Mouse (Mus musculus) megakaryocyte progenitor cell, adult 5-6 weeks (primary cell): ENCODE measurements around the gene Pdzrn3. TPM values are rescaled to one million over a fixed set of nuclear protein-coding genes. Genes with fewer than 3 reads are reported as not detected.

Experiments
- ATAC-seq: replicated peaks from 2 replicates; pipeline ENCODE4 v1.8.0; 2016; ENCODE audit warnings: mild to moderate bottlenecking, moderate TSS enrichment, inconsistent platforms; ENCODE audit not compliant: poor library complexity
- total RNA-seq, 2 experiments: library from RNA; stranded (forward) in 1 of 2; stranded (reverse) in 1 of 2; fragments of 157-497, 149-512 nt in 1 of 2; fragments of 200-1000 nt in 1 of 2; gene quantifications; 2 replicates each; pipeline versions ENCODE4 v1.2.3 to v1.2.4; 2015 to 2017

Gene Pdzrn3
- total RNA-seq, 2 experiments from 2014 or later = 0.08 TPM; not detected in 1

DNA sequence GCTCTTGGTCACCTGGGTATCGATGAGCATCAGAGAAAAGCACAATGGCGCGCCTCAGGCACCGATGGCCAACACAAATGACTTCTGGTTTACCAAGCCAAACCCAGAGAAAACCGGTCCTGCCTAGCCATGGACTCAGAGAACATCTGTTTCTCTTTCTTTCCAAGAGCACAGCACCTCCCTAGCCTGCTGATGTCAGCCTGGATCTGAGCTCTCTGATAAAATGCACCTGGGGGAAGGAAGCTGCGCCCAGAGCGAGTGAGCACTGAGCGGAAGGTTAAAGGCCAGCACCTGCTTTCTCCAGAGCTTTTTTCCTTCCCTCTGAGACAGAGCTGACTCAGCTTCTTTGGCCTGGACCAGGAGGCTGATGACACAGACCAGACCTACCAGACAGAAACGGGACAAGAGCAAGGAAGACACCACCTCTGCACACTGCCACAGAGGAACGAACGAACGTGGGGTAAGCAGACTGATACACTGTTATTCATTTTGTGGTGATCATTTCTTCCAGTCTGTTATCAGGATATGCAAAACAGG is 84.6 kb downstream of the Pdzrn3 start:
- no peak; the same call in 1 of the 2 replicates for ATAC-seq

DNA sequence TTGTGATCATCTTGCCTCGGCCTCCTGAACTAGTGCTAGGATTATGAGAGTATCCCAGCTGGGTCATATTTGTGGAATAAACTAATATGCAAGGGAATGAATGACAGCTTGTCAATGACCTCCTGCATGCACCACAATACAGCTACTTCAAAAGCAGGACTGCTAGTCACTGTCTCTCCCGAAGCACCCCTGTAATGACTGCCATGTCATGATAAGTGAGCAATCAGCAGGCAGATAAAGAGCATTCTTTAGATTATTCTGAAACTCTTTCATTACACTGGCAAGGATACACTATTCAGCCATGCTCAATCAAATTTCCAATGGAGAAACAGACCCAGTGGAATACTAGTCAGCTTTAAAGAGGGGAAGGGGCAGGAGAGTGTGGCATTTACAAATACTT is 85.8 kb downstream of the Pdzrn3 start:
- no peak for ATAC-seq

DNA sequence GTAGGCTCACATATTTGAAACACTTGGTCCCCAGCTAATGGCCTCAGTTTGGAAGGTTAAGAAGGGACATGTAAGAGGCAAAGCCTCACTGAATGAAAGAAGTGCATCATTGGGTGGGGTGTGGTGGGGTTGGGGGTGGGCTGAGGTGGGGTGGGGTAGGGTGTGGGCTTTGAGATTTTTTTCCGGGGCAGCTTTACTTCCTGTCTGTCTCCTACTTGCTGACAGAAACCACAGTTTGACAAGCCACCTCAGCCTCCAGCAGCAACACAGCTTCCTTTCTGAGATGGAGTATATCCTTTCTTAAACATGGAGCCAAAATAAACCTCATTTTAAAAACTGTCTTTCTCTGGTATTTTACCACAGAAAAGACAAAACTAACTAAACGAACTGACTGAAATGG is 87.5 kb downstream of the Pdzrn3 start:
- ATAC-seq = peak; percentile 24

DNA sequence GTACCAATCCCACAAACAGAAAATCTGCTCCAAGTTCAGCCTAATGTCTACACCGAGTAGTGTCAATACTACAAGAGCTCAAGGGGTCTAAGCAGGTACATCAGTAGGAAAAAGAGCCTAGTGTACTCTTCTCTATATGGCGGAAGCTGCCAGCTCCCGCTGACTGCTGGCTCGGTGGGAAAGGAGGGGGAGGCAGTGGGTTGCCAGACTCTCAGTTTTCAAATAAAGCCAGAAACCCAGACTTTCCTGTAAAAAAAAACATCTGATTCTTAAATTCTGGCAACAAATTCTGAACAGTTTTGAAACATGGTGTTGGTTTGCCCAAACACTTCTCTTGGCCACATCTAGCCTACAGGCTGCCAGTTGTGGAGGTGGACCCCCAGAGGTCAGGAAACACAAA is 88.3 kb downstream of the Pdzrn3 start:
- no peak for ATAC-seq

DNA sequence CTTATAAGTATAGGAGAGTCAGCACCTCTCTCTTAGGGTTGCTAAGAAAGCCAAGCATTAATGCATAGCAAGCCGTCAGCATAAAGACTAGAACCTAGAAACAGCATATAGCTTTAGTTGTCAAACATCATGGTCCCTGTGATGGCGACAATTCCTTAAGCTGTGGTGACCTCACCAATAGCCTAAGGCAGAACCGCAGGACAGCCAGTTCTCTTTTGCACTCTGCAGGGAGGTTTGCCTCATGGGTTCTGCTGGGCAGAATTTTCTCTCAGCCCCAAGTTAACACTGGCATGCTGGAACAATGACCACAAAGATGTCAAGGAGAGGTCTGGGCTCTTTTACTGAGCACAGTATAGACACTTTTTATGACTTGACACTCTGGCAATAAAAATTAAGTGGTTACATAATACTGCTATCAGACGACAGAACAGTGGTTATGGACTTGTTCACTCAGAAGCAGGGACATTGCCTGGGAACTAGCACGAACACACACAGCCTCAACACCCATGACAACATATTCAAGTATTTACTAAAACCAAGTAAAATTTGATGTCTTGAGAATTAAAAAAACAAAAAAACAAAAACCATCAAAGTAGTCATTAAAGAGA is 90.0 kb downstream of the Pdzrn3 start:
- no peak for ATAC-seq

DNA sequence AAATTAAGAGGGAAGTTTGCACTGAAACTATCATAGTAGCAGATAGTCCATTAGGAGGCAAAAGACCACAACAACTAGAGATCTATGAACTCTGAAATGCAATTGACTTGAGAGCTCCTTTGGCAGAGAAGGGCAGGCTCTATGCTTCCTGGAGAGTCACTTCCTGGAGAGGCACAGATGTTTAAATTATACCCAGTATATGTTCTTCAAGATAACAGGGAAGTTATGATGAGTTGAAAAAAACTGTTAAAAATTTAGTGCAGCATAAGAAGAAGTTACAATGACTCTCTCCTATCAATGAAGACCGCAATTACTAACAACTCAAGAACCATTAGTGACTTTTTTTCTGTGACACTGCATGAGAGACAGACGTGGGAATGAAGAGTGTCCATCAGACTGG is 90.6 kb downstream of the Pdzrn3 start:
- peak; percentile 71 for ATAC-seq

DNA sequence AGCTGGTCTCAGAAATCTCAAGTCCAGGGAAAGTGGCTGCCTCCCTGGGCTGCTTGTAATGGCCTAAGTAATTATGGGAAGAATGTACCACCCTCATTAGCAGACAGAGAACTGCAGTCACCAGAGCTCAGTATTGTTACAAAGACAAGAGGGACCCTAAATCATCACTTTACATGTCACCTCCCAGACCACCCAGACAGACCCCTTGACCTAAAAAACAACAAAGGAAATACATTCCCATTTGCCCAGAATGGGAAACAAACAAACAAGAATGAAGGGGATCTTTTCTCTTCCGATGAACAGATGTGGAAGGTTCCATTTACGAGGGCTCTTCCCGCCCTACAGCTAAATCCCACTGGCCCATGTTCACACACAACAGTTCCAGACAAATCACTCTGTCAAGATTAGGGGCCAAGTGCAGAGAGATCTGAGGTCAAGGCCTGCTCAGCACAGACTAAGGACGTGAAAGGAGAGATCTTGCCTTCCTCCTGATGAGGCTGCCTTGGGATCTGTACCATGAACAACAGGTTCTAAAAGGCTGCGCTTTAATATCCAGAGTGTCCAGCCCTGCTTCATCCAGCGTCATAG is 93.2 kb downstream of the Pdzrn3 start:
- ATAC-seq = no peak

DNA sequence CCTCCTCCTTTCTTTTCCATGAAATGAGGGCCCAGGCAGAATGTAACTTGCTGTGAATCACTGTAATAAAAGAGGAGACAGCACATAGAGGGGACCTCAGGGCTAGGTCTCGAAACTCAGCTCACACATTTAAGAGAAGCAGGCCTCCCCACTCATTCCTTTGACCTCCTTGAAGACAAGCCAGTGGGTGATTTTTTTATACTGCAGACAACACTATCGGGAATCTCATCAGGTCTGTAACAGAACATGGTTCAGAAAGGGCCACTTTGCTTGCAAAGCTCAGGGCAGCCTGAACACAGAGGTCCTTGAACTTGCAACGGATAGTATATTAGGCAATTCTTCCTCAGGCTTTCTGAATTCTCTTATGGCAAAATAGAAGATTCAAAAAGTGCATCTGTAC is 93.8 kb downstream of the Pdzrn3 start:
- no peak for ATAC-seq

DNA sequence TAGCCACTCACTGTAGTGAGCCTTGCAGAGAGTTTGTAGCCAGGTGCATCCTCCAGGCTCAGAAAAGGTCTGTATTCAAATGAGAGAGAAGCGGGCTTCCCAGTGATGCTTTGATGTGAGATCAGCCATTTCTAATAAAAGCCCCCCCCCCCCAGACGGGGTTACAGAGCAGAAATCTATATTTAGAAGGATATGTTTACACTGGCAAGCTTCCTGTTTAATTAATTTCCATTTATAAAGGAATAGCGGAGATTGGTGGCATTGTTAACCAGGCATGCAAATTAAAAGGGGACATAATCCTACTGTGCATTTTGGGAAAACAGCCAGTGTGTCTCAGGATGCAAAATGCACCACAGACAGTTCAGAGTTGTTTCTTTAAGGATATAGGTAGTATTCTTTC is 96.1 kb downstream of the Pdzrn3 start:
- ATAC-seq = no peak

DNA sequence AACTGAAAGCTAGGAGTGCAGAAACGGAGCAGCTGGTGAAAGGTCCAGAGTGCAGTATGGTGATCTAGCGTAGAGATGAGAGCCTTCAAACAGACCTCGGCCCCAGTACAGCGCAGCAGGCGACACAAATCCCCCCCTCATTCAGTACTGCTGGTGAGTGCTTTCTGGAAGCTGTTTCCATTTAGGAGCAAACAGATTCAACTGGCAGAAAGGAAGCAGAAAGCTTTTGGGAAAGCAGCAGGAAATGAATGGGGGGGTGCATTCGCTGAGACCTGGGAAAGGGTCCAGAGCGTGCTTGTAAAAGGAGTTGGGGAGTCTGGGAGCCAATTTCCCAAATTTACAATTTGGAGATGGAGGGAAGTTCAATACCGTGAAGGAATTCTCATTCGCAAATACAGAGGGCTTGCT is 96.9 kb downstream of the Pdzrn3 start:
- no peak for ATAC-seq

DNA sequence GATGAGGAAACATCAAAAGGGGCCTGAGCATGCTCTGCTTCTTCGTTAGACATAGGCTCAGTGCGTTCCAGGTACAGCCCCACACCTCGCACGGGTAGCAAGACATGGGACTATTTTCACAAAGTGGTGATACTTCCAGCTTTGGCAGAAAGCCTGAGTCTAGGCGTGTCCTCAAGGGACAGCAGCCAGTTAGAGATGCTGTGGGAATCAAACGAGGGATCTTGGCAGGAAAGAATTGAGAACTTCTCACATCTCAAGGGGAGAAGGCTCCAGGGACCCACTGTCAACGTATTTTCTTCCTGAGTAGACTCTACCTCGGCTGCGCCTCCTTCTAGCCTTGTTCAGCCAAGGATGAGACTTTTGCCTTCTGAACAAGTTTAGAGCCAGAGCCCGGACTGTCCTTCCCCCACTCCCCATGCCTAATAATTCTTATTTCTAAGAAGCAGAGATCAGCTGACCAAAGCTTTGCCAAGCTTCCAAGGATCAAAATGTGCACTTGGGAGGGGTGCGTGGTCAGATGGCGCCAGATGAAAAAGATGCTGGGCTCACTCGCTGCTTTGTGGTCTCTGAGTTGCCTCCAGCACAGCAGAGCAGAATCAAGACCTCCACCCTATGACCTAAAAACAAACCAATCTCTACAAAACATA is 99.3 kb downstream of the Pdzrn3 start:
- peak; percentile 35; the same call in 1 of the 2 replicates for ATAC-seq

DNA sequence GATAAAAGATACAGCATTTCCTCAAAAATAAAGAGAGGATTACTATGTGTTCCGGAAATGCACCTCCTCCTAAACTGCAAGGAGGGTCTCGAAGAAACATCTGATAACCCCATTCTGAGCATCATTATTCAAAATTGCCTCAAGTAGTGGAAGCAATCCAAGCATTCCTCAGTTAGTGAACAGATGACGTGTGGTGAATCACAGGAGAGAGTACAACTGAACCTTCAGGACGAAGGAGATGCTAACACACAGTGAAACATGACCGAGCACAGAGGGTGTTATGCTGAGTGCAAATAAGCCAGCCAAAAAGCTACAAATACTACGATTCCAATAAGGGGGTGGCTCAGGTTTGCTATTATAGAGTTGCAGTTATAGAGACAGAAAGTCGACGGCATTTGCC is 101.4 kb downstream of the Pdzrn3 start:
- no peak for ATAC-seq

DNA sequence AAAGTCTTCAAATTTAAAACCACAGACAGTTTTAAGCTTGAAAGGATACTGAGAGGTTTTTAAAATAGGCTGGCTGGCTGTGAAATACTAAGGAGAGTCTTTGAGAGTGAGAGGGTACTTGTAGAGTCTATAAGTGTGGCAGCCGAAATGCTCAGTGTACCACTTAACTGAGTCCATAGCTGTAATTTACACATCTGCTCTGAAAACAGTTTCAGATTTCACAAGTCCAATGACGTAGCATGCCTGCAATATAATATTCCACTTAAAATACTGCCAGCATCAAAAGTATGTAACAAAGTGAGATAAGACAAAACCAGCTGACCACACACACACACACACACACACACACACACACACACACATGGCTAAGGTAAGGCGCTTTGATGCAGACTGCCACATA is 101.9 kb downstream of the Pdzrn3 start:
- no peak for ATAC-seq

DNA sequence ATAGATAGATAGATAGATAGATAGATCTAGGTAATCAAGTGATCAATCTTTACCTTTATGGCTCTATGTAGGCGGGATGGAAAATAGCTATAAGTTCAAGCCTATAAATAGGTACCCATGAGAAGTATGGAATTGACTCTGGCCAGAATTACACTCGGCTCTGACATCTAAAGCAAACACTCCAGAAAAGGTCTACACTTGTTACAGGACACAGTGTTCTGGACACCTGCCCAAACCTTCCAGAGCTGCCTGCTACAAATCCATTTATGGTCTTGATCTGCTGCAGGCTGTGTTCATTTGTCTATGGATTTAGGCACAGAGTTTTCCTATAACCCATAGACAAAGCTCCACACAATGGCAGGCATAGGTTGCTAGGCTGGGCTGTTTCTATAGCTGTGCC is 102.9 kb downstream of the Pdzrn3 start:
- no peak for ATAC-seq

DNA sequence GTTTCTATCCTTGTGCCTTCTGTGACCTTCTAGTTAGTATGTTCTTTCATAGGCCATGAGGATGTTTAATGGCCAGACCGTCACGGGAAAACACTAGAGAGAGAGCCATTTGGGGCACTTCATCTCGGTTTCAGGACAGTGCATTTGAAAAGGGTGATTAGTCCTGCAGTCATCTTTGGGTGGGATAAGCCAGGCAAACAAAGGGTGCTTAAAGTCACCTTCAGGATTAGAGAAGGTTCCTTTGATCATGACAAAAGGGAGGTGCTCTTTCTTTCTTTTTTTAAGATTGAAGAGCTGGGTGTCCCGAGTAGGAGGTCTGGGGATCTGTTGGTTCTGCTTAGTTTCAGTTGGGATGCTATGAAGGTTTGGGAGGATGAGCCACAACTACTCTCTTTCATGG is 105.4 kb downstream of the Pdzrn3 start:
- no peak for ATAC-seq

DNA sequence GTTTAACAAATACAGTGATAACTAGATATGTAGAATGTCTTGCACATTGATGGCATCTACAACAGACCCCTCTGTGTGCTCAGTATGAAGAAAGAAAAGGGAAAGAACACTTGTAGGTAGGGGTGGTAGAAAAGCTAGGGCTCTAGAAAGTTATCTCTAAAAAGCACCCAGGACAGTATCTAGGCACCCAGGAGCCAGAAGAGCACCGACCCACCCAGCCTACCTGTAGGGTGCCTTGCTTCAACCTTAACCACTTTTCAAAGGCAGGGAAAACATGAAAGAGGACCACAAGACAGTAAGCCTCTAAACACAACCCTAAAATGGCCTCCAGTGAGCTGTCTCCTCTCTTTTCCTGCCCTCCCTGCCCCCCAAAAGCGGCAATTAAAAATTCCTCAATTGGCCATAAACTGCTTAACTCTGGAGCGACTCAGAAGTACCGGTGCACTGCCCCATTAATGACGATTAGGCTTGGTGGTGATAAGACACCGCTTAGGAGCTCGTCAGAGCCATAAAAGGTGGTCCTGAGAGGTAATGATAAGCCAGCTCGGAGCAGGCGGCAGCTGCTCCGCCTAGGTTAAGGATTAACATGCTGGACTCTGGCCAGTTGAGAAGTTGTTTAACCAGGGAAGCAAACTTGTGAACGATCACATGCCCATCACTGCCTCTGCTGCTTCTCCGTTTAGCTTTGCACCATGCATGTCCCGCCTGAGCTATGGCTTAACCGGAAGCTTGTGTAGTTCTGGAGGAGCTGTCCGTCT is 106.1 kb downstream of the Pdzrn3 start:
- ATAC-seq = peak; percentile 76

DNA sequence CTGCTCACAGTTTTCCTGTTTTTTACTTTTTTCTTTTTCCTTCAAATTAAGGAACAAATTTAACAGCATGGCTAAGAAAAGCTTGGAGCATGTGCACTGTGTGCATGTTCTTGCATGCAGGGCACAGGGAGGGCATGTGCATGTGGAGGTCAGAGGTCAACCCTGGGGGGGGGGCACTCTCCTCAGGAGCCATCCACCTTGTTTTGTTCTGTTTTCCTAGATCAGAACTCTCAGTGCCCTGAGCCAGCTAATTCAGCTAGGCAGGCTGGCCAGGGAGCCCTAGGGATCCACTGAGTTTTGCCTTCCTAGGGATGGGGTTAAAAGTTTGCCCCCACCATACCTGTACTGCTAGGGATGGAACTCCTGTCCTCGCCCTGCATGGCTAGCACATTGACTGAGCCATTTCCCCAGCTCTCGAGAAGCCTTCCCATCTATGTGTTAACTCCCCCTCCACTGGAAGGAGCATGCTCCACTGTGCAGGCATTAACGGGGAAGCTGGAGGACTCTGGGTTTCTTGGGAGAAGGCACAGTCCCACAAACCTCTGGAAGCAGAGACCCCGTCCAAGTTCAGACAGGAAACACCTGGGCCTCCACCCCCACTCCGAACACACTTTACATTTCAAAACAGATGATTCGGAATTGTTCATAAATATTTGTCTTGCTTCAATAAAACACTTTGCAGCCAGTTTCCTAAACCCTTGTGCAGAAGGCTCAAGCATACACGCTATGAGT is 107.4 kb downstream of the Pdzrn3 start:
- ATAC-seq = no peak

DNA sequence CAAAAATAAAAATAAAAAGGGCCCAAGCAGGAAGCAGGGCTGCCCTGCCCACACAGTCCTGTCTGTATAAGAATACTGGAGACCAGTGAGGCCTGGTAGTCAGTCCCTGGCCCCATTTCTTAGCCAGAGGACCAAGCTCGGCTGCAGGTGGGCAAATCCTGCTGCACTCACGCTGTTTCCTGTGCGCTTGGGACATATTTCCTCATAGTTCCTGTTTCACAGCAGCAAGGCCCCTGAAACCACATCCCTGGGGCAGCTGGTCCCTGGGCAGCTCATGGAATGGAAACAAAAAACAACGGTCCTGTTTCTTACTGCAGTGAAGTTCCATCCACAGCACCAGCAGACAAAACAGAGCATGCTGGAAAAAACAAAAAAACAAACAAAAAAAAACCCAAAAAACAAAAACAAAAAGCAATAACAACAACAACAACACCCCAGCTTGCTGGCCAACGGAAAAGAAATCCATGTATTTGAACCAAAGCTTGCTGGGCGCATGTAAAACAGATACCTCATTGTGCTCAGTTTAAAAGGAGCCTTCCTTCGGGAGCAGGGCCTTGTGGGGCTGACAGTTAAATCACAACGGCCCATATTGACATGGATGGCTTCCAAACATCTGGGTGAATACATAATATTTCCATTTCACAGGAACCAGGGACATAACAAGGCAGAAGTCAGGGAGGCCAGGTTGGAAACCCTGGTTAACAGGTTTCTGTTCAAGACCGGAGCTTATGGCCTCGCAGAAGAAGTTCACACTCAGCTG is 108.2 kb downstream of the Pdzrn3 start:
- peak; percentile 75 for ATAC-seq

DNA sequence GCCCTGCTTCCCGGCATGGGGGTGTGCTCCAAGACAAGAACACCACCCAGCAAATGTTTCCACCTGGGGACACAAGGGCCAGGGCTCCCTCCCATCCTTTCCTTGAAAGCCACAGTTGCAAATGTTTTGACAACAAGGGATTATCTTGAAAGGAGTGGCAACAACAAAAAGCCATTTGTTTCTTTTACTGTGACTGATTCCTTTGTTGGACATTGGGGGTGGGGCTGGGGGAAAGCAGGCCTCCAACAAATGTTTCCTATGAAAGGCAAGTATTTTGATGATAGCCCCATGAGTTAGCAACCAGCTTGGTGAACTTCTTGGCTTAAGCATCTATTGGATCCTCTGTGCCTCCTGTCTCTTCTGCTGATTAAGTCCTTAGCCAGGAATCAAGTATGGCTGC is 109.4 kb downstream of the Pdzrn3 start:
- no peak for ATAC-seq

DNA sequence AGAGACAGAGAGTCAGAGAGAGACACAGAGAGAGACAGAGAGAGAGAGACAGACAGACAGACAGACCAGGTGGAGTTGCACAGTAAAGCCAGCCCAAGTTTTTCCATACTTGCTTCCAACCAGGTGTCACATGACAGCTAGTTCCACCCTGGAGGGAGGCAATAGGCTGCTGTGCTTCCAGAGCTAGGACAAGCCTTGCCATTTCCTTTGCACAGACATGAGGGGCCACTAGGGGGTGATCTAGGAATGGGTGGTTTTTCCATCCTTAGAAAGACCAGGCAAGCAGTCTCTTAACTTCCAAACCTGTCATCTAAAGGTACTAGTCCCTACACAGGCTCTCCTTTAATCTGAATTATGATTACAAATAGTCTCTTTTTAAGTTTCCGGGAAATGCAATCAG is 110.9 kb downstream of the Pdzrn3 start:
- peak; percentile 62 for ATAC-seq
